Mouse (Mus musculus) brain, embryonic 14.5 days (tissue): ENCODE measurements at regions not wholly inside any gene's neighbourhood (a gene's known extent, or its start where the extent isn't known, plus 50 kb on each side); places are given as distances from the start of the nearest gene placed in this dataset.

Experiments
- CTCF ChIP-seq: fragments of 200-500 bp; IDR thresholded peaks from 2 replicates; pipeline ENCODE4 v1.5.1; 2012; ENCODE audit warnings: inconsistent platforms, mild to moderate bottlenecking, moderate library complexity, borderline replicate concordance; ENCODE audit not compliant: insufficient read depth, insufficient read length; ENCODE audit errors: extremely low read depth
- POLR2A ChIP-seq: fragments of 200-500 bp; IDR thresholded peaks from 2 replicates; pipeline ENCODE4 v1.6.1; 2012; ENCODE audit warnings: mild to moderate bottlenecking, inconsistent platforms, borderline replicate concordance; ENCODE audit not compliant: poor library complexity, insufficient read depth, insufficient read length, severe bottlenecking; ENCODE audit errors: extremely low read depth

- no peak for TF ChIP-seq POLR2A
- no peak for TF ChIP-seq CTCF
Measured at GRCm38 (mm10) chr10:72225084-72225483, 429.6 kb upstream of the Zwint start.
